Mouse (Mus musculus): ENCODE data around the gene Acad11. TPM values are rescaled to one million over a fixed set of nuclear protein-coding genes. Genes with fewer than 3 reads are reported as not detected.

Acad11 gene
- total RNA-seq, 2 experiments from 2014 or later = 14.3 to 15.1 TPM

- DNase-seq = no peak
Observed at GRCm38 (mm10) chr9:104080038-104080437, 16.9 kb downstream of the Acad11 start.

- DNase-seq = no peak
Observed at GRCm38 (mm10) chr9:104085730-104086429, 22.7 kb downstream of the Acad11 start.

DNA sequence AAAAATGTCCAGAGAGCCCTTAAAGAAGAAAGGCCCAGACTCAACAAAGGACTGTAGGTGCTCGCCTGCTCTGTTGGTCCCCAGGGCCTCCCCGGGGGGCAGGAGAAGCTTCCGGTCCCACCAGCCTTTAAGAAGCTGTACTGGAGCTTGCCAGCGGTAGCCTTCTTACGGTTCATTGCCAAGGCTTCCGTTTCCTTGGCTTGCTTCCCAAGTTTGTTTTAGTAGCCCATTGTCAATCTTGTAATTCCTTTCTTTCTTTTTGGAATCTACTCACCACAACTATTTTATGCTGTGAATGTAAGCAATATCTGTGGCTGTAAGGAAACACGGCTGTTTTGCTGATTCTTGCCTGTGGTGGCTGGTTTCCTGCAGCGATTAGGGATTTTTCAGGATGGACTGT lies 25.4 kb downstream of the Acad11 start:
- peak; percentile 21 for DNase-seq

DNA sequence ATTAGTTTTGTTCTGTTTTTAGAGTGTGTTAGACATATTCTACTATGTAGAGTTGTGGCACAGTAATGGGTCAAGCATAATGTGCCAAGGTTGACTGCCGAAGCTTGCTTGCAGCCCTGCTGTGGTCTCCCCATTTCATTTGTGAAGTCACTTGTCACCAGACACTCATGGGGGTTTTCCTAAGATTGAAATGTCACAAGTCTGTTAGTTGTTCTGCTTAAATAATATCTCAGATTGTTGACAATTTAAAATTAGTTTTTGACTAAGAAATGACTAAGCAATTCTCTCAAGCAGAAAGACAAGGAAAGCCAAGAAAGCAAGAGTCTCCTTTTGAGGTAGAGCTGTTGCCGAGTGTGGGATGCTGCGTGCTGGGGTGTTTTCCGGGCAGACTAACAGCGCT lies 29.8 kb downstream of the Acad11 start:
- DNase-seq = no peak

GRCm38 (mm10) chr9:104098256-104098655 lies 35.1 kb downstream of the Acad11 start:
- DNase-seq = no peak

- DNase-seq = no peak
Observed at GRCm38 (mm10) chr9:104099060-104099459, 35.9 kb downstream of the Acad11 start.

GRCm38 (mm10) chr9:104100822-104101221 lies 37.6 kb downstream of the Acad11 start:
- DNase-seq = no peak

GRCm38 (mm10) chr9:104101458-104101857 lies 38.3 kb downstream of the Acad11 start:
- no peak for DNase-seq

- DNase-seq = no peak
Observed at GRCm38 (mm10) chr9:104102301-104102700, 39.1 kb downstream of the Acad11 start.

DNA sequence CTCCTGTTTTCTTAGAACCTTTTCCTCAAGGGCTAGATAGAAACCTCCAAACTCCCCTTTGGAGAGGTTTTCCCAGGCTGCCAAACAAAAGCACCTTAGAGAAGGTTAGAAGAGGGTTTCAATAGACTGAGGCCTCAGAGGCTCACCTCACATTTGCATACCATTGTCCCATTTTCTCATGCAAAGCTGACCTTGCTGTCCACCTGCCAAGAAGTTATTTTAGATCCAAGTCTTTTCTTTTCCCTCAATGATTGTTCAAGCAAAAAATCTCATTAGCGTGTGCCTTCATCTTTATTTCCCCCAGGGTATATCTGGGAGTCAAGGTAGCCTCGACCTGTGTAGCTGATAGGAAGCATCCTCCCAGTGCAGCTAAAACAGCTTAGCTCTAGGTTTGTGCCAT lies 39.7 kb downstream of the Acad11 start:
- DNase-seq = no peak

DNA sequence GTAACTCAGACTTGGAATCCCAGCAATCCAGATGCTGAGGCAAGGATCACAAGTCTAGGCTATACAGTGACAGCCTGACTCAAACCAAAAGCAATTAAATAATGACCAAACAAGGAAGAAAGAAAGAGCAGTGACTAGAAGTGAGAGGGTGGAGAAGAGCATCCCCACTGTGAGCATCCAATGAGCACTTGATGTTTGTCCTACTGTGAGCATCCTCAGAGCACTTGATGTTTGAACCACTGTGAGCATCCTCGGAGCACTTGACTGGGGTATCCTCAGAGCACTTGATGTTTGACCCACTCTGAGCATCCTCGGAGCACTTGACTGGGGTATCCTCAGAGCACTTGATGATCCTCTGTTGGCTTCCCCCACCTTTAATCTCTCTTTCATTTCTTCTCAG lies 41.8 kb downstream of the Acad11 start:
- no peak for DNase-seq

DNA sequence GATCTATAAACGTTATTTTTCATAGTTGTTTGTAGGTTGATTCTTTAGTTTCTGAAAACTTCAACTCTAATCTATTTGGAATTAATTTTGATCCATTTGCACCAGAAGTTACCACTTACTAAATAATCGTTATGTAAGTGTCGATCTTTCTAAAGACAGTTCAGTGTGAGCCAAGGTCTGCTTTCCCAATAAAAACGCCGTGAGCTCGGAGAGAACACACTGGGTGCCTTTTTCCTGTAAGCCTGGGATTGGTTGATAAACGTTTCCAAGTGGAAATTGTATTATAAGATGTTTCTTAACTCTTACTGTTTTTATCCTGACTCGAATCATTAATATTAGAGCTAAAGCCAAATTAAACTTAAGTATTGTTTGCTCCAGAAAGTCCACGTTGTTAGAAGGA lies 43.8 kb downstream of the Acad11 start:
- DNase-seq = no peak

DNA sequence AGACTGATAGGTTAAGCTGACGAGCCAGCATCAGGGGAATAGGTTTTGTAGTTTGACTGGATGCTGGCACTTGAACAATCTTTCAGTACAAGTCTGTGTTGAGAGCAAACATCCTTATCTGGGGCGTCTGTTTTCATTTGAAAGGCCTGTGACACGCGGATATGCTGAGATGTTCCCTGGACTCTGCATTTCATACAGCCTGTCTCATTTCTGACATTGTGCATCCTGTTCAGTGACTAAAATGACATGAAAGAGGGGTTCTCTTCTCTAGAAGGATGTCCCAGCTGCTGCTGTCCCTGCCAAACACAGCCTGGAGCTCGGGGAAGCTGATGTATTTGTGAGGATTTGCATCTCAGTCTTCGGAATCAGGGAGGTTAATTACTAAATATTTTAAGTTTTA lies 44.3 kb downstream of the Acad11 start:
- DNase-seq = no peak

DNA sequence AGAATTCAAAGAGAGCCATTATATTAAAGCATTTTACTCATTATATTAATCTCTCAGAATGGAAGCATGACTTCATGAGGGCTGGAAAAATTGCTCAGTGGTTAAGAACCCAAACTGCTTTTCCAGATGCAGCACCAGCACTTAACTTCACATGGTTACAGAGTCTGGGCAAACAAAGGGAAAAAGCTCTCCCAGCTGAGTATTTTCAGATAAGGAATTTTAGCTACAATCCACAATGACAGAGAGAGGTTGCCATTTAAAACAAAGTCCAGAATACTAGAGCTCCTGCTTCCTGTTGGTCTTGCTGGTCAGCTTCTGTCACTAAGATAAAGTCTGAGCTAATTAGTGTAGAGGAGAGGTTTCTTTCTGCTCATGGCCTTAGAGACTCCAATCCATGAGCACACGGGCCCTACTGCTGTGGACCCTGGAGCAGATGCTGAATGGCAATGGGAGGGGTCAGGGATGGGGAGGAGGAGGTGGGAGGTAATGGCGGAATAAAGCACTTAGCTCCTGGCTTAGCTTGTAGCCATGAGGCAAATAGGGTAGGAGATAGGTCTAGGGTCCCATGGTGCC lies 45.5 kb downstream of the Acad11 start:
- DNase-seq = no peak

DNA sequence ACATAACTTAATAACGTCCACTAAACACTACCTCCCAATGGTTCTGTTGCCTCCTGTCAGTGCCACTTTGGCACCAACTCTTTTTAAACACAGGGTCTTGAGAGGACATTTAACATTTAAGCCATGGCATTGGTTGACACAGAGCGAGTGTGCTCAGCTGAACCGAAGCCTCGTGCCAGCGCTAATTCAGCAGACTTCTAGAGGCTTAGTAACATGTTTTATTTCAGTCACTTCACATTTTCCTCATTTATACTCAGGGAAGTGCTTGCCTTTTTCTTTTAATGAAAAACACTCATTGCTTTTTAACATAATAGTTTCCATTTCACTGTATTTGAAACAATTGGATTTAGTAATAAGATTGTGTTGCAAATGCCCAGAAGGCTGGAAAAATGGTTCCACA lies 46.0 kb downstream of the Acad11 start:
- DNase-seq = no peak

DNA sequence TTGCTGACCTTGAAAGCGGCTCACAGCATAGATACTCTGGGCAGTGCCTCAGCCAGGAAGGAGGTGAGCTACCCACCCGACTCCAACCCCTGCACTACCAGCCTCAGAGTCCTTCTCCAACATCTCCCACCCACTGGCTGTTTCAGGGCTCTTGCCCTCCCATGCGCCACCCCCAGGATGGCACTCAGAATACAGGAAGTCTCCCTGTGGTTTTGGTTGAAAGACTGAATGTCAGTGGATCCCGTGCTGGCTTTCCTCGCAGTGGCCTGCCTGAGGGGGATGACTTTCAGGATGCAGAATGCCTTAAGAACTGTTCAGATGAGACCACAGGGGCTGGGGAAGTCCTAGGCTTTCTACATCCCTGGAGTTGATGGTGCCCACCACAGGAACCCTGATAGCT lies 59.9 kb downstream of the Acad11 start:
- DNase-seq = no peak

GRCm38 (mm10) chr9:104123622-104124021 lies 60.4 kb downstream of the Acad11 start:
- no peak for DNase-seq

GRCm38 (mm10) chr9:104126833-104127232 lies 63.7 kb downstream of the Acad11 start, which contains the start of gene Ackr4:
Ackr4 (minus strand) TSS chr9:104126933.
- no peak for DNase-seq

- DNase-seq = no peak
Observed at GRCm38 (mm10) chr9:104128110-104128509, 64.9 kb downstream of the Acad11 start.

DNA sequence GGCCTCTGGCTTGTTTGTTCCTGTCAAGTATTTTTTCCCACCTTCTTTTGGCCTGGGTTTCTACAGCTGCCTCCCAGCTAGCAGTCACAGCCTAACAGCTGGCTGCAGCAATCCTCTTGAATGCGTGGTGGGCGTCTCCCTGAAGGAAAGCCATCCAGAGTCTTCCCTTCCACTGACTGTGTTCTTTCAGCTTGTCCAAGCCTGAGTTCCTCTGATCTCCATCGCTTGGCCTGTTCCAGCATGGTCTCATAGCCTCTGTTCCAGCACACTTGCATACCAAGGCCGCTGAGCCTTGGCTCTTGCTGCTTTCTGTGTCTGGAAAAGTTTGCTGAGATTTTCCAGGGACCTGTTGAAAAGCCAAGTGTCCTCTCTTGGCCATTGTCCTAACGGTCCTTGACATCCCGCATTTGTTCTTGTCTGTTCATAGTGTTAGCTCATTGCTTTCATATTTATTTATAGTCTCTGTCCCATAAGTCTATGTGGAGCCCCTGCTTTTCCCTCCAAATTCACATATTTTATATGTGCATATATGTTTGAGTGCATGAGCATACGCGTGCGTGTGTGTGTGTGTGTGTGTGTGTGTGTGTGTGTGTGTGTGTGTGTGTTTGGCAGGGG lies 67.1 kb downstream of the Acad11 start:
- DNase-seq = no peak

DNA sequence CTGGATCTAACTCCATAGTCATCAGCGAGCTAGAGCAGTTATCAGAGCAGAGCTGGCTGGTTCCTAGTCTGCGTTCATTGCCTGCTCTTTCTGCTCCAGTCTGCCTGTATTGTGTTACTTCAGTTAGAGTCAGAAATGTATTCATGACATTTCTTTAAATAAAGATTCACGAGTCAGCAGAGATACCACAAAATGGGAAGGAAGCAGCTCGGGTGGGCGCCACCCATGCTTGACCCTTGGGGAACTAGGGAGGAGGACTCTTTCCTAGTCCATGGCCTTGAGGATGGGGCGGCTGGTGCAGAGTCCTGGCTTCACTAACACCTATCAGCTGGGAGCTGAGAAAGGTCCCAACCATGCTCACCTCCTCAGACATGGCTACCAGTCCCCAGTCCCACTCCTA lies 77.2 kb downstream of the Acad11 start:
- no peak for DNase-seq

DNA sequence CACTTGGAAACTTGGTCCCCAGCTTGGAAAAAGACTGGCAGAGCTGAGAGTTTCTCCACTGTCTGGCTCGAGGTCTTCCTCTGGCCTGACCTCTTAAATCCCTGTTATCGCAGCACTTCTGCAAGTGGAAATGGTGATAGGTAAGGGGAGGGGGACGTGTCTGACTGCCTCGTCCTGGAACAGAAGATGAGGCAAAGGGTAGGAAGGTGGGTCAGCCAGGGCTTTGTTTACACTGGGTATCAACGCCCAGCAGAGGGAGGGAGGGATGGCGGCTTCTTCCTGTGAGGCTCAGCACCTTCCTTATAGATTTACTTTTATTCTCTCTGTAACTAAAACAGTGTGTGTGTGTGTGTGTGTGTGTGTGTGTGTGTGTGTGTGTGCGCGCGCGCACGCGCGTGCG lies 79.6 kb downstream of the Acad11 start:
- no peak for DNase-seq

- DNase-seq = no peak
Observed at GRCm38 (mm10) chr9:104144314-104144996, 81.3 kb downstream of the Acad11 start.

Measured in gastrocnemius, postnatal 10 days (tissue).